Mouse (Mus musculus) hematopoietic stem cell, adult 5-6 weeks (primary cell): Measurements from ENCODE around the gene Sf1. TPM values are rescaled to one million over a fixed set of nuclear protein-coding genes. Genes with fewer than 3 reads are reported as not detected.

Source experiments
- ATAC-seq, 2 experiments: fragments of 125-278 bp in 1 of 2; replicated peaks in 1 of 2; 2 replicates each; pipeline ENCODE4 v1.8.0; 2016 to 2017; ENCODE audit warnings: inconsistent platforms in 2 of 2, mild to moderate bottlenecking in 2 of 2, moderate number of reproducible peaks in 2 of 2, low read depth in 1 of 2, moderate TSS enrichment in 1 of 2; ENCODE audit not compliant: low FRiP score in 2 of 2, poor library complexity in 2 of 2, severe bottlenecking in 2 of 2, insufficient read depth in 1 of 2, low TSS enrichment in 1 of 2
- total RNA-seq: library from RNA; stranded (forward); fragments of 172-1452, 232-1000 nt; gene quantifications from 2 replicates; pipeline ENCODE4 v1.2.3, GENCODE M21; 2017

Gene Sf1
- total RNA-seq, 1 experiment from 2014 or later, result 298 TPM

- ATAC-seq, result no peak
Observed at GRCm38 (mm10) chr19:6423241-6423640, 59.8 kb downstream of the Sf1 start.

- ATAC-seq, result no peak
Observed at GRCm38 (mm10) chr19:6424137-6424881, 60.8 kb downstream of the Sf1 start.

DNA sequence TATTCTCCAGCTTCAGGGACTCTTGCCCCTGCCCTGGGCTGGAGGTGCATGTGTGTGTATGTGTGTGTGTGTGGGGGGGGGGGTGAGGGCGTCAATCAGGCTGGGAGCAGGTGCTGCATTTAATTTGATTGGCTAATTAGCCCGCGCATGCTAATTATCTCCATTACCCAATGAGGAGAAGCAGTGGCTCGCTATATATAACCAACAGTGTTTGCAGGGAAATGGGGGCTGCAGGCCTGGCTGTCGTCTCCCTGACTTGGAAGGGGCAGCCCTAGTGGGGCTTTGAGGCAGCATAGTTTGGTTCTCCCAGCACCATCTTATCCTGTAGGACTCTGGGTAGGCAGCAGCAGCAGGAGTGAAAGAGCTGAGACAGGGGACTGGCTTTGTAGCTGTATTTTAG is 62.1 kb downstream of the Sf1 start:
- ATAC-seq, result no peak

DNA sequence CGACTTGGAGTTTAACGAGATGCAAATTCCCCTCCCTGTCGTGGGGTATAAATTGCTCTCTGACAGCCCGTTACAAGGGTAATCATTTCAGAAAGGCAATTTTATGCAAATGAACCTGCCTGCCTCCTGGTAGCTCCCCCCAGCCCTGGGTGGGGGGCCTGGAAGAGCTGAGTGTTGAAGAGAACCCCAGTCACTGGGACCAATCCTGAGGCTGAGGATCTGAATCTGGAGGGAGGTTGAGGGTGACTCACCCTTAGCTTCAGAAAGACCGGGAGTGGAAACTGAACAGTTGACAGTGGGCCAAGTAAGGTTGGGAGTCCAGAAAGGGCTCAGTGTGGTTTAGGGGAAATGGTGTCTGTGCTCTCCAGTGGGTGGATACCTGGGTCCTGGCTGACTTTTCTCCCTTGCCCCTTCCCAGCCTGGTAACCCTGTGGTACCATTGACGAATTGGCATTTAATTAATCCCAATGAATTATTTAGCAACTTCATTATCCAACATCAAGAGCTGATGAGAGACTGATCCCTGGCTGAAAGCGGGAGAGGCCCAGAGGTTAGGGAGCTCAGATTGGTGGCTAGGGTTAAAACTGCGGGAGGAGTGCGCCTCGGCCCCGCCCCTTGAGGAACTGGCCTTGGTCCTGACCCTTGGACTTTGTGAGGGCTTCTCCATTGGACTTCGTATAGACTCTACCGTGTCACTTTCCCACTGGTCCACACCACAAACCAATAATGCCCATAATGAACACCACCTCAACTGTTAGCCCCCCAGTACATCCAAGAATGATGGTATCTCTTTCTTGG is 63.4 kb downstream of the Sf1 start:
- peak in 1 of 2 experiments; percentile 54; a peak in 2 of 4 replicates for ATAC-seq

Other genes starting within 250 kb of the Sf1 start
- gene Sac3d1, start 245.0 kb upstream of the Sf1 start, total RNA-seq, result 5.0 and 6.8 TPM in 2 replicates
- 3.4 and 13.4 TPM in 2 replicates for gene Snx15, start 235.4 kb upstream of the Sf1 start, total RNA-seq
- 3.3 and 5.6 TPM in 2 replicates for gene Batf2, start 222.7 kb upstream of the Sf1 start, total RNA-seq
- gene Arl2, start 222.1 kb upstream of the Sf1 start, total RNA-seq, result 24.9 and 37.0 TPM in 2 replicates
- gene Majin, start 179.3 kb upstream of the Sf1 start, total RNA-seq, result not detected in 2 replicates
- gene Gpha2, start 137.3 kb upstream of the Sf1 start, total RNA-seq, result 1.3 TPM in 1 of 2 replicates, not detected in the other
- gene Ppp2r5b, start 127.8 kb upstream of the Sf1 start, total RNA-seq, result 5.5 and 6.2 TPM in 2 replicates
- 9.5 and 10.6 TPM in 2 replicates for gene Atg2a, start 122.0 kb upstream of the Sf1 start, total RNA-seq
- gene Ehd1, start 87.0 kb upstream of the Sf1 start, total RNA-seq, result 18.4 and 28.4 TPM in 2 replicates
- gene Cdc42bpg, start 57.2 kb upstream of the Sf1 start, total RNA-seq, result 2.9 and 4.3 TPM in 2 replicates
- gene Men1, start 28.7 kb upstream of the Sf1 start, total RNA-seq, result 26.4 and 31.8 TPM in 2 replicates
- gene Map4k2, start 22.6 kb upstream of the Sf1 start, total RNA-seq, result 71.5 and 88.1 TPM in 2 replicates
- gene Pygm, start 20.7 kb downstream of the Sf1 start, total RNA-seq, result 6.7 and 9.9 TPM in 2 replicates
- gene Rasgrp2, start 35.6 kb downstream of the Sf1 start, total RNA-seq, result 101 and 113 TPM in 2 replicates
- gene Nrxn2, start 55.0 kb downstream of the Sf1 start, total RNA-seq, result 0.25 and 0.44 TPM in 2 replicates
- not detected in 2 replicates for gene Slc22a12, start 179.3 kb downstream of the Sf1 start, total RNA-seq